Mouse (Mus musculus): ENCODE results near the gene Trappc1.

GRCm38 (mm10) chr11:69321580-69321979 is 2.2 kb upstream of the Trappc1 start:
- TF ChIP-seq CTCF (IDR thresholded peaks at IDR 0.05; ENCODE audit: borderline replicate concordance, insufficient read depth, low read length) (no peak), POLR2A (IDR thresholded peaks at IDR 0.05; ENCODE audit: low read depth, low read length) (no peak)
